Mouse (Mus musculus): ENCODE data around the gene Lrrc37a. TPM values are rescaled to one million over a fixed set of nuclear protein-coding genes. Genes with fewer than 3 reads are reported as not detected.
"Not testable (repeated sequence)": the region's sequence is repeated elsewhere in the genome, so short reads cannot be mapped to it uniquely, and the experiment has no call there.

Lrrc37a gene
- total RNA-seq (2021), result not detected

- intact Hi-C loops (cut with DNase I), result no loop called here
- DNase-seq, result no peak
Measured at GRCm38 (mm10) chr11:103504497-103504896, at the start of gene Lrrc37a. TSS of gene Lrrc37a (minus strand) at chr11:103504597.

- intact Hi-C loops (cut with DNase I); DNase-seq: not testable (repeated sequence)
Measured at GRCm38 (mm10) chr11:103534973-103535372, 30.6 kb upstream of the Lrrc37a start.

- no peak for DNase-seq
- intact Hi-C loops (cut with DNase I), result no loop called here
Measured at GRCm38 (mm10) chr11:103512111-103512510, 7.7 kb upstream of the Lrrc37a start.

GRCm38 (mm10) chr11:103464443-103464842 is 40.0 kb downstream of the Lrrc37a start:
- intact Hi-C loops (cut with DNase I), result loop anchor here (10.0 kb wide), 1 partner anchor 100 kb away; the partner anchor contains the start of gene Arhgap27
- DNase-seq, result no peak

- intact Hi-C loops (cut with DNase I); DNase-seq: not testable (repeated sequence)
Measured at GRCm38 (mm10) chr11:103451105-103451504, 53.3 kb downstream of the Lrrc37a start.

GRCm38 (mm10) chr11:103449721-103450120 is 54.7 kb downstream of the Lrrc37a start:
- intact Hi-C loops (cut with DNase I); DNase-seq: not testable (repeated sequence)

GRCm38 (mm10) chr11:103443678-103444077 is 60.7 kb downstream of the Lrrc37a start:
- DNase-seq, result peak in 1 of 2 experiments; percentile 10
- intact Hi-C loops (cut with DNase I), result no loop called here

- intact Hi-C loops (cut with DNase I), result no loop called here
- no peak for DNase-seq
Measured at GRCm38 (mm10) chr11:103436282-103436681, 68.1 kb downstream of the Lrrc37a start.

- intact Hi-C loops (cut with DNase I), result no loop called here
- DNase-seq, result no peak
Measured at GRCm38 (mm10) chr11:103425031-103425430, 79.4 kb downstream of the Lrrc37a start.

GRCm38 (mm10) chr11:103419667-103420066 is 84.7 kb downstream of the Lrrc37a start:
- intact Hi-C loops (cut with DNase I), result no loop called here
- DNase-seq, result no peak

- intact Hi-C loops (cut with DNase I), result no loop called here
- DNase-seq, result no peak
Measured at GRCm38 (mm10) chr11:103419226-103419625, 85.2 kb downstream of the Lrrc37a start.

- intact Hi-C loops (cut with DNase I), result loop anchor here (5.0 kb wide), 1 partner anchor 144 kb away; no protein-coding TSS in a partner anchor
- no peak for DNase-seq
Measured at GRCm38 (mm10) chr11:103413516-103413915, 90.9 kb downstream of the Lrrc37a start.

- no peak for DNase-seq
- intact Hi-C loops (cut with DNase I), result loop anchor here (5.0 kb wide), 1 partner anchor 144 kb away; no protein-coding TSS in a partner anchor
Measured at GRCm38 (mm10) chr11:103412950-103413423, 91.4 kb downstream of the Lrrc37a start.

GRCm38 (mm10) chr11:103411981-103412949 is 92.1 kb downstream of the Lrrc37a start, which contains the start of gene Plekhm1:
TSS of gene Plekhm1 (minus strand) at chr11:103412687.
- intact Hi-C loops (cut with DNase I), result loop anchor here (5.0 kb wide), 1 partner anchor 145 kb away; no protein-coding TSS in a partner anchor
- DNase-seq, result peak; percentile 96

- intact Hi-C loops (cut with DNase I), result loop anchor here (5.0 kb wide), 1 partner anchor 146 kb away; no protein-coding TSS in a partner anchor
- no peak for DNase-seq
Measured at GRCm38 (mm10) chr11:103411301-103411700, 93.1 kb downstream of the Lrrc37a start.

GRCm38 (mm10) chr11:103408880-103409279 is 95.5 kb downstream of the Lrrc37a start:
- intact Hi-C loops (cut with DNase I), result no loop called here
- DNase-seq, result no peak

- intact Hi-C loops (cut with DNase I); DNase-seq: not testable (repeated sequence)
Measured at GRCm38 (mm10) chr11:103407136-103407535, 97.3 kb downstream of the Lrrc37a start.

- intact Hi-C loops (cut with DNase I), result no loop called here
- peak; percentile 22 to 35 for DNase-seq
Measured at GRCm38 (mm10) chr11:103406551-103406950, 97.8 kb downstream of the Lrrc37a start.

GRCm38 (mm10) chr11:103405814-103406213 is 98.6 kb downstream of the Lrrc37a start:
- intact Hi-C loops (cut with DNase I), result no loop called here

GRCm38 (mm10) chr11:103404618-103405017 is 99.8 kb downstream of the Lrrc37a start:
- intact Hi-C loops (cut with DNase I), result loop anchor here (5.0 kb wide), 1 partner anchor 232 kb away; the partner anchor contains the start of gene Fmnl1
- DNase-seq, result no peak

More at GRCm38 (mm10) chr11:103405814-103406213, 98.6 kb downstream of the Lrrc37a start:
- DNase-seq, result no peak

- no peak for DNase-seq
- intact Hi-C loops (cut with DNase I), result loop anchor here (2.0 to 5.0 kb wide), 2 partner anchors 71 to 231 kb away; partner anchors contain the start of gene Fmnl1
Measured at GRCm38 (mm10) chr11:103403776-103404175, 100.6 kb downstream of the Lrrc37a start.

Data from heart, postnatal 10 days (tissue).